Mouse (Mus musculus) limb, embryonic 15.5 days (tissue): ENCODE data around the gene Fyn. TPM values are rescaled to one million over a fixed set of nuclear protein-coding genes. Genes with fewer than 3 reads are reported as not detected.

Experiments
- ATAC-seq: fragments of 200-750 bp; cut with Nextera tagmentation; 2 replicates; pipeline ENCODE4 v1.8.0; 2017; ENCODE audit warnings: low read depth, moderate TSS enrichment; ENCODE audit not compliant: insufficient number of reproducible peaks, low FRiP score, low TSS enrichment
- H3K27ac ChIP-seq: fragments of 300-500 bp; sonication (generic); 2 replicates; pipeline ENCODE4 v1.5.1; 2015; ENCODE audit warnings: moderate library complexity, mild to moderate bottlenecking, inconsistent platforms
- H3K27me3 ChIP-seq: fragments of 300-500 bp; sonication (generic); 2 replicates; pipeline ENCODE4 v1.6.1; 2015; ENCODE audit warnings: inconsistent platforms
- H3K36me3 ChIP-seq: fragments of 300-500 bp; sonication (generic); 2 replicates; pipeline ENCODE4 v1.6.1; 2015; ENCODE audit warnings: inconsistent platforms
- H3K4me1 ChIP-seq: fragments of 300-500 bp; sonication (generic); 2 replicates; pipeline ENCODE4 v1.6.1; 2015; ENCODE audit warnings: inconsistent platforms
- H3K4me2 ChIP-seq: fragments of 300-500 bp; sonication (generic); 2 replicates; pipeline ENCODE4 v1.6.1; 2015; ENCODE audit warnings: mild to moderate bottlenecking, inconsistent platforms
- H3K4me3 ChIP-seq: fragments of 300-500 bp; sonication (generic); 2 replicates; pipeline ENCODE4 v1.5.1; 2015; ENCODE audit warnings: mild to moderate bottlenecking, inconsistent platforms
- H3K9ac ChIP-seq: fragments of 300-500 bp; sonication (generic); 2 replicates; pipeline ENCODE4 v1.6.1; 2015; ENCODE audit warnings: inconsistent platforms
- H3K9me3 ChIP-seq: fragments of 300-500 bp; sonication (generic); 2 replicates; pipeline ENCODE4 v1.6.1; 2016; ENCODE audit warnings: inconsistent platforms
- WGBS: fragments of 180-500 bp; shearing (Covaris S2); methylation state at CpG from one replicate; pipeline ENCODE4 v1.1.7; 2015; 5-methylcytosine and 5-hydroxymethylcytosine counted together
- polyA plus RNA-seq: library from polyadenylated mRNA; unstranded; fragments of >200 nt; fragmentation: Nextera tagmentation; extraction: Ambion mirVana; gene quantifications from 2 replicates; pipeline ENCODE4 v1.2.1, GENCODE M21; 2015

Gene Fyn
- polyA plus RNA-seq, 1 experiment from 2014 or later = 38.6 TPM

DNA sequence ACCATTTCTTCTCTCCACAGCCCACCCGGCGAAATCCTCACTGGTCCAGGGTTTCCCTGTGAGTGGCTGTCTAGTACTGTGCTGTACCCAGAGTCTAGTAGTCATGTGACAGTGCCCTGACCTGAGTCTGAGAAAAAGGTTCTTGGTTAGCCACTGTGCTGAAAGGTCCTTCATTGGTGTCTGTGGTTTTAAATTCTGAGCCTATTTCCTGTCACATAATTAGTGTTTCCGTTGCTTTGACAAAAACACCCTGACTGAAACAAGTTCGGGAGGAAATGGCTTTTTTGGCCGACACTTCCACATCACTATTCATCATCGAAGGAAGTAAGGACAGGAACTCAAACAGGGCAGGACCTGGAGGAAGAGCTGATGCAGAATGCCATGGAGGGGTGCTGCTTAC, 33.8 kb downstream of the Fyn start:
- Histone ChIP-seq H3K36me3 (0 out of 2 replicates have a peak, but pooled peaks cover 3% of the 10 kb centered on the region), H3K27ac (no peak overlapping the region), H3K27me3 (no peaks in the 10 kb centered on the region), H3K4me1 (peaks cover 14% of the 10 kb centered on the region), H3K4me2 (no peak overlapping the region), H3K4me3 (no peak overlapping the region), H3K9me3 (no peaks in the 10 kb centered on the region), H3K9ac (no peak overlapping the region)
- WGBS = 75% methylated on average over 6 of the region's 6 CpGs
- no peak for ATAC-seq

DNA sequence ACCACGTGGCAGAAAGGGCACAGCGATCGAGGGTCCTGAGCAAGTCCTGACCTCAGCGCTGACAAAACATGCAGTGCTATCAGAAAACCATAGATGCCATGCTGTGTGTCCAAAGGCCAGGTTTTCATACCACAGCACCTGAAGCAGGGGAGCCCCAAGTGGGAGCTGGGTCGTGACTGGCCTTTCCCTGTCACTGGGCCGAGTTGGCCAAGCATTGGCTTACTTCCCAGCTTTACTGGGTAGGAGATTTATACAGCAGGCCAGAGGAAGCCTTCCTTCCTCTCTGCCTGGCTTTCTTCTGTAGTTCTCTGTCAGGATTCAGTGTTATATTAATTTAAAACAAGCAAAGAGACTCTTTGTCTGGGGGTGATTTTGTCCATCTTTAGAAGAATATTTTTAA, 35.1 kb downstream of the Fyn start:
- H3K27me3 ChIP-seq = no peaks in the 10 kb centered on the region
- ATAC-seq = no peak
- 77% methylated on average over 6 of the region's 6 CpGs for WGBS

DNA sequence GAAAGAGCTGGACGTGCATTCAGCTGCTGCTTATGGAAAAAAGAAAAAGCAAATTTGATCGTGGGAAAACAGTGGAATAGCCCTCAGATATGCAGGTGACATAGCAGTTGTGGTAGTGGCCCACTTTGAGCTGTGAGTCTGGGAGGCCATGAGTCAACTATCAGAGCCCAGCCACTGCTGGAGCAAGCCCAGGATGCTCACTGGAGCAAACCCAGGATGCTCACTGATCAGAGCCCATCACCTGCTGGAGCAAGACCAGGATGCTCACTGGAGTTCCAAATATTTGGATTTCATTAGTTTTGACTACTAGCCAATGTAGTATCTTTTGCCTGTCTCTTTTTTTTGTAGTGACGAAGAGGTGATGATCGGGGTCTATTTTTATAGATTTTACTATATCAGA, 35.5 kb downstream of the Fyn start:
- H3K27ac ChIP-seq = no peak overlapping the region
- H3K9me3 ChIP-seq = no peaks in the 10 kb centered on the region
- no peaks in the 10 kb centered on the region for H3K36me3 ChIP-seq
- no peaks in the 10 kb centered on the region for H3K27me3 ChIP-seq
- no peak overlapping the region for H3K4me2 ChIP-seq
- no peak overlapping the region for H3K9ac ChIP-seq
- H3K4me3 ChIP-seq = no peak overlapping the region
- H3K4me1 ChIP-seq = peaks cover 13% of the 10 kb centered on the region
- no peak for ATAC-seq
- 84% methylated on average over 4 of the region's 4 CpGs for WGBS

More for the DNA sequence above, 35.1 kb downstream of the Fyn start:
- no peak overlapping the region for H3K9ac ChIP-seq
- peaks cover 14% of the 10 kb centered on the region for H3K4me1 ChIP-seq
- H3K4me3 ChIP-seq = no peak overlapping the region
- H3K27ac ChIP-seq = no peak overlapping the region
- H3K36me3 ChIP-seq = 0 out of 2 replicates have a peak, but pooled peaks cover 3% of the 10 kb centered on the region
- H3K9me3 ChIP-seq = no peaks in the 10 kb centered on the region
- H3K4me2 ChIP-seq = no peak overlapping the region

DNA sequence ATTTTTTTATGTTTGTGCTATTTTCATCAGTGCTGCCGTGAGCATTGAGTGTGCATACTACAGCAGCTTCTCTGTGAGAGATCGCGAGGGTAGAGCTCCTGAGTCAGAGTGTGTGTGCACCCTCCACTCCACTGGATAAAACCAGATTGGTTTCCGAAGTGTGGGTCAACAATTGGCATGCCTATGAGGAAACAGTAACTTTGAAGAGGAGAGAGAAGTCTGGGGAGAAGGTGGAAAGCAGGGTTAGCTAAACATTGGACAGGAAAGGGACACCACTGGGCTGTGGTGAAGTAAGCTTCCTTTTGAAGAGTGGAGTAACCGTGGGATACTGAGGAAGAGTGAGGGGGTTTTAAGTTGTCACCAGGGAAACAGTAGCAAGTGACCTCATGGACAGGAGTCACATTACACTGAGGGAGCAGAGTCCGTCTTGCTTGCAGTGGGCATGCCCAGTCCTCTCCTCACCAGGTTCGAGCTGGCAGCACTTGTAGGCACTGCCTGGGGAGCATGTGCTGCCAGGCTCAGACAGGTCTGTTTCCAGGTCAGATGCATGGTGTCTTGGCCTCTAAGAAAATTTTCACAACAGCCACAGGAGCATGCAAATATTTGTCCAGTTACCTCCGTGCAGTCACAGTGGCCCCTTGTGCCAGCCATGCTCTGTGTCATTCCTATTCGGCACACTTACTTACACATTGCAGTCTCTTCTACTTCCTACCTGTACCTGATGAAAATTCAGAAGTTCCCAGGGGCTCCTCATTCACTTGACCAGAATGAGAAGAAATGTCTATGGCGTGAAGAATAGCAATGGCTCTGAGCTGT, 37.5 kb downstream of the Fyn start:
- no peaks in the 10 kb centered on the region for H3K27me3 ChIP-seq
- no peak overlapping the region; the same call in 1 of the 2 replicates for H3K27ac ChIP-seq
- peaks cover 9% of the 10 kb centered on the region for H3K4me1 ChIP-seq
- WGBS = 61% methylated on average over 10 of the region's 10 CpGs
- H3K4me3 ChIP-seq = no peak overlapping the region
- no peaks in the 10 kb centered on the region for H3K36me3 ChIP-seq
- no peak for ATAC-seq
- no peak overlapping the region for H3K9ac ChIP-seq
- no peaks in the 10 kb centered on the region for H3K9me3 ChIP-seq
- H3K4me2 ChIP-seq = no peak overlapping the region

DNA sequence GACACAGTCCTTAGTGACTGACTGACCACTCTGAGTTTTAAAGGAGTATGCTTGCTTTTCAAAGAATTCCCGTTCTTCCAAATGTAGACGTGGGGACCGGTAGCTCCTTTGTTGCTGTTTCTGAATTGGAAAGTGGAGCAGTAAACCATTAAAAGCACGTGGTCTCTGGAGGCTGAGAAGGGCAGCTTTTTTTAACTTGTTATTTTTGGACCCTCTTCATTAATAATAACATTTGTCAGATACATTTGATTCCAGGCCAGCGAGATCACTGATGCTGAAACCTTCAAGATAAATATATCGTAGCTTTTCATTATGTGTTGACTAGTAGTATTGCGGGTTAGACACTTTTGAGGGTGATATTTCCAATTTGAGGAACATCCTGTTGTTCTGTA, 38.1 kb downstream of the Fyn start:
- ATAC-seq = no peak
- Histone ChIP-seq H3K27me3 (no peaks in the 10 kb centered on the region), H3K4me1 (peaks cover 9% of the 10 kb centered on the region), H3K36me3 (no peaks in the 10 kb centered on the region), H3K4me3 (no peak overlapping the region), H3K4me2 (no peak overlapping the region), H3K9me3 (no peaks in the 10 kb centered on the region), H3K9ac (no peak overlapping the region), H3K27ac (no peak overlapping the region)
- 67% methylated on average over 7 of the region's 7 CpGs for WGBS

DNA sequence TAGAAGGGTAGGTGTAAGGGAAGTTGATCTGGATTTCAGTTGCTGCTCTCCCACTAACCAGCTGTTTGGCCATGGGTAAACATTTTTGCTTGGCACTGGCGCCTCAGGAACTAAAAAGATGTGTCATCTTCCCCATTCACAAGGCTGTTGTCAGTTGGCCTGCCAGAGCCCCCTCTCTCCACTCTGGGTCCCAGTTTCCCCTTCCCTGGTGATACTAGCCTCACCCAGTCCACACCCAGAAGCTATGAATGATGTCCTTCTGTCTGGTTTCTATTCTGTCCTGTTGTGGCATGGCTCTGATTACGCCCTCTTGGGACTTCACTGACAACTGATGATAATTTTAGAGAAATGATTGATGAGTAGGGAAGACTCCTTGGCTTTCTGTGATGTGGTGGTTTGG, 38.9 kb downstream of the Fyn start:
- peaks cover 13% of the 10 kb centered on the region for H3K4me1 ChIP-seq
- ATAC-seq = no peak
- H3K4me3 ChIP-seq = no peak overlapping the region
- 95% methylated on average over 2 of the region's 2 CpGs for WGBS
- no peak overlapping the region for H3K9ac ChIP-seq
- H3K4me2 ChIP-seq = no peak overlapping the region
- H3K36me3 ChIP-seq = no peaks in the 10 kb centered on the region
- H3K27ac ChIP-seq = no peak overlapping the region
- H3K27me3 ChIP-seq = no peaks in the 10 kb centered on the region
- H3K9me3 ChIP-seq = no peaks in the 10 kb centered on the region

DNA sequence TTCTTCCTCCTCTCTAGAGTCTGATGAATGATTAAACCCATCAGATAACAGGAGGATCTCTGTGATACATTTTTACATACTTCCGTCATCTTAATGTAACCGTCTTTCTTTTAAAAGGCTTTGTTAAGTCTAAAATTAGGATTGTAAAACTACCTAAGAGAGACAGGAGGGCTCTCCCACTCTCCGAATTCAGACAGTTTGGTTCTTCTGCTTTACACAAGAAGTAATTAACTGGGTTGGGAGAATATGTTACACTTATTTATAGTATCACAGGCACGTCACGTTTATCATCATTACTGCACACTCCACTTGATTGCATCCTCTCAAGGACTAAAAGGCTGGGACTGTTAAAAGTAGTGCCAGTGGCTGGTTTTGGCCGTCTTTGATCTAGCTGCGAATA, 40.9 kb downstream of the Fyn start:
- H3K9me3 ChIP-seq = no peaks in the 10 kb centered on the region
- ATAC-seq = no peak
- peaks cover 9% of the 10 kb centered on the region for H3K4me1 ChIP-seq
- H3K4me3 ChIP-seq = no peak overlapping the region
- H3K27me3 ChIP-seq = no peaks in the 10 kb centered on the region
- no peak overlapping the region for H3K4me2 ChIP-seq
- WGBS = 63% methylated on average over 7 of the region's 7 CpGs
- no peaks in the 10 kb centered on the region for H3K36me3 ChIP-seq
- H3K27ac ChIP-seq = no peak overlapping the region
- no peak overlapping the region for H3K9ac ChIP-seq

DNA sequence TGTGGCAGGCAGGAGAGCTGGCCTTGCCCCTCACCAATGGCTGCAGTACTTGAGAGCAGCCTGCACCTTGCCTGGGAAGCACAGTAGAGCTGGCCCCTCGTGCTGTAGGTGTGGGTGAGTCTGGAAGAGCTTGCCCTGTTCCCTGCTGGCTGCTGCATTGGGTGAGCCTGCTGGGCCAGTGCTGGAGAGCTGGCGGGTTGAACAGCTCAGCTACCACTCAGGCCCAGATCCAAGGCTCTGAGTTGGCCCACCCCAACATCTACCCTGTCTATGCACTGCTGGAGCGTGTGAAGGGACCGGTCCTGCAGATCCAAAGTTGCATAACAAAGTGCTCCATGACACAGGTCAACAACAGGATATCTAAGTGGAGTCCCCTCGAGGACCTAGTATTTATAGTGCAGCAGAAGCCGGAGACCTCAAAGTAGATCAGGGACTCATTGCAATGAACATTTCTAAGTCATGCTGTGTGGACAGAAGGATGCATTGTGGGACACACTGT, 41.5 kb downstream of the Fyn start:
- no peak for ATAC-seq
- peaks cover 9% of the 10 kb centered on the region for H3K4me1 ChIP-seq
- no peak overlapping the region for H3K27ac ChIP-seq
- 74% methylated on average over 6 of the region's 6 CpGs for WGBS
- H3K27me3 ChIP-seq = no peaks in the 10 kb centered on the region
- H3K4me2 ChIP-seq = no peak overlapping the region
- H3K4me3 ChIP-seq = no peak overlapping the region
- no peaks in the 10 kb centered on the region for H3K36me3 ChIP-seq
- no peak overlapping the region for H3K9ac ChIP-seq
- no peaks in the 10 kb centered on the region for H3K9me3 ChIP-seq

DNA sequence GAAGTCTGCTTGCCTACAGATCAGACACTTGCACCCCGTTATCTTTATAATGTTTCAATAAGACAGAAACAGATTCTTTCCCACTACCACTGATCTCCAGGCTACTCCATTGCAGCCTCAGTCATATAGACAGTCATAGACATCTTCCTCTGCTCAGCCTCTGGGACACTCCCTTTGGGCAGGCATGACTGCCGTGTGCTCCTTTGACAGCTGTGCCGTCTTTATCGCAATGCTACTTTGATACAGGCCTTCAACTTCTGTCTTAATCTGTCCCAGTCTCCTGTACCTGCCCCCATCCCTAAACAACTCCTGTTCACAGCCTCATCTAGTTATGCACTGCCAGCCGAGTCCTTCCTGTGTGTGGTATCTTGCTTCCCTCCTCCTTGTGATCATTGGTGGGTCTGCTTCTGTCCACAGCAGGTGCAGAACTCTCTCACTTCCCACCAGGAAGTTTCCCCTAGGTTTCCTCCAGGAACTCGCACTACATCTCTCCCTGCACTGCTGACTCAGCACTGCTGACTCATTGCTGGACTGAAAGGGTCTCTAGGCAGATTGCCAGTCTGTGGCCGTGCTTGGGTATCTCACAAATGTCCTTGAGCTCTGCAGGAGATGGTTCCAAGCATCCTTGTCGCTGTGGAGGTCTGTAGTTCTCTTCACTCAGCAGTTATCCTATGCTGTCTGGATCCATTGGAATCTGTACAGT, 43.4 kb downstream of the Fyn start:
- 68% methylated on average over 8 of the region's 8 CpGs for WGBS
- H3K36me3 ChIP-seq = no peaks in the 10 kb centered on the region

DNA sequence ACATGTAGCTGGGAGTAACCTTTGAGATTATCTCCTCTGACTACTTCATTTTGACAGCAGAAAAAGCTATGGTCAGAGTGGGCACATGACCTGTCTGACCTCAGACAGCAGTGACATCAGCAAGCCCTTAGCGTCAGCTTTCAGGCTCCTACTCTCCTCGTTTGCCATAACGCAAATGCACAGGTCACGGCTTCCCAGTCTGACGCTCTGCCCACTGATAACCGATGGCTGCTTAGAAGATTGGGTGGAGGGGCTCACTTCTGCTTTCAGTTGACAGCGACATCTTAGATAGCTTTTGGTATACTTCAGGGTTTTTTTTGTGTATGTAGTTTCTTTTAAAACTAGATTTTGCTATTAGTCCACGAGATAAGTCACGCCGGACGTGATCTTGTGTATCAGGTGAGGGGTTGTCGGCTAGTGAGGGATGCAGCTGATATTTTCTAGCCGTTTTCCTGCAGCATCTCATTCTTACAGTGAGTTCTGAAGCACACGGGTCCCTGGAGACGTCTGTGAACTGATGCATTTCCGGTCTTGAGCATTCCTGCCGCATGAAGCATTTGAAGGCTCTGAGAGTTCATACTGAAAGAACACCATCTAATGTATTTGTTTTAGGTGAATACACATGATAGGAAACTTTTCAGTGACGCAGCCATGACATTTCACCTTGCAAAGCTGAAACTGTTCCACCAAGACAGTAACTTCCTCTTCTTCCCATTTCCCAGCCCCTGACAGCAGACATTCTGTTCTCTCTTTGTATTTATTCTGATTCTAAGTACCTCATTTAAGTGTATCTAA, 44.4 kb downstream of the Fyn start:
- H3K27me3 ChIP-seq = no peaks in the 10 kb centered on the region
- H3K27ac ChIP-seq = no peak overlapping the region
- H3K4me1 ChIP-seq = peaks cover 16% of the 10 kb centered on the region; the same call in 1 of the 2 replicates
- no peak overlapping the region for H3K9ac ChIP-seq
- no peak overlapping the region for H3K4me3 ChIP-seq
- WGBS = 72% methylated on average over 18 of the region's 18 CpGs
- H3K9me3 ChIP-seq = no peaks in the 10 kb centered on the region
- no peak for ATAC-seq
- H3K36me3 ChIP-seq = no peaks in the 10 kb centered on the region
- no peak overlapping the region for H3K4me2 ChIP-seq

More for the DNA sequence above, 43.4 kb downstream of the Fyn start:
- H3K9me3 ChIP-seq = no peaks in the 10 kb centered on the region
- ATAC-seq = no peak
- H3K27ac ChIP-seq = no peak overlapping the region
- no peak overlapping the region for H3K4me3 ChIP-seq
- no peak overlapping the region for H3K4me2 ChIP-seq
- no peak overlapping the region for H3K9ac ChIP-seq
- no peaks in the 10 kb centered on the region for H3K27me3 ChIP-seq
- 0 out of 2 replicates have a peak, but pooled peaks cover 7% of the 10 kb centered on the region for H3K4me1 ChIP-seq

DNA sequence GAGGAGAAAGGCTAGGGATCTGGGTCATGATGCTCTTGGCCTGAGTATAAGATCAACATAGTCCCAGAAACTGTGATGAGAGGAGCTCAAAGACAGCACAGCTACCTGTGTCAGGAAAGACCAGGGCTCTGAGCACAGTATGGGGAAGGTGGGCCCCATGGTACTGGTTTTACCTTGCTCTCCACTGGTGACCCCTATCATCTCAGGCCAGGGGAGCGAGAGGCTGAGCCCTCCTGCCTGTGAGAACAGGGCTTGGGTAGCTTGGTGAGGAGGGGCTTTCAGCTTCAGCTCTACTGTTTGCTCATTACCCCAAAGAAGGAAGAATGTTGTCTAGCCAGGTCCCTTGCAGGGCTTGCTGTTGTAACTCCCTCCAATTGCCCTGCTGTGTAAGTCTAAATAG, 45.4 kb downstream of the Fyn start:
- 95% methylated on average over 1 of the region's 1 CpGs for WGBS
- no peak overlapping the region for H3K9ac ChIP-seq
- no peaks in the 10 kb centered on the region for H3K27me3 ChIP-seq
- H3K9me3 ChIP-seq = no peaks in the 10 kb centered on the region
- no peaks in the 10 kb centered on the region for H3K36me3 ChIP-seq
- no peak overlapping the region for H3K4me2 ChIP-seq
- ATAC-seq = no peak
- H3K4me1 ChIP-seq = peaks cover 16% of the 10 kb centered on the region; the same call in 1 of the 2 replicates
- H3K27ac ChIP-seq = no peak overlapping the region
- H3K4me3 ChIP-seq = no peak overlapping the region
